Mouse (Mus musculus): Measurements from ENCODE around the gene Stat5a.

- TF ChIP-seq CTCF (IDR thresholded peaks at IDR 0.05; ENCODE audit: control insufficient read depth, insufficient read depth, insufficient replicate concordance, low read depth, low read length) (no peak), POLR2A (IDR thresholded peaks at IDR 0.05; ENCODE audit: control insufficient read depth, low read depth, low read length) (no peak)
These were observed 39.5 kb downstream of the Stat5a start for GRCm38 (mm10) chr11:100898441-100899199.

Measured in testis, adult 2 months (tissue).